Mouse (Mus musculus) stomach, postnatal 0 days (tissue): ENCODE data around the gene Shroom2.

ENCODE experiments used
- CTCF ChIP-seq: IDR thresholded peaks from 2 replicates; pipeline ENCODE4 v1.5.1; 2016; ENCODE audit warnings: antibody characterized with exemption, low read depth, mild to moderate bottlenecking, moderate library complexity
- EP300 ChIP-seq: optimal IDR thresholded peaks from 2 replicates; pipeline ENCODE3; 2016; ENCODE audit warnings: antibody characterized with exemption

DNA sequence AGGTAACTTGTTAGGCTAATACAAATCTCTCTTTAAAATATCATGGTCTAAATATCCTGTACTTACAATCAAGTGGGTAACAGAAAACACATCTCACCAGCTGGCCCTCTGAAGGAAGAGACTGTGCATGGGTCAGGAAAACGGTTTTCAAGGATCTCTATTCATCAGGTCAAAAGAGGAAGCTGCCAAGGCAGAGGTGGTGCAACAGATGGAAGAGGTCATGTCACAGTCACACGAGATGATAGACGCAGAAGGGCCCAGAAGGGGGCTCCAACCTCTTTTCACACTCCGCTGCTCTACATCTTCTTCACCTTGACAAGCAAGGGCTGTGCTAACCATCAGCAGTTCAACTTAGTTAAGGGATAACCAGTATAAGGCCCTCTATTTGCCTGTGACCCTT lies 60.9 kb downstream of the Shroom2 start:
- TF ChIP-seq CTCF, result no peak
- no peak for TF ChIP-seq EP300
